Mouse (Mus musculus) erythroblast, embryonic 14.5 days (primary cell): ENCODE data around the gene Ccdc141. TPM values are rescaled to one million over a fixed set of nuclear protein-coding genes. Genes with fewer than 3 reads are reported as not detected.

Experiments
- H3K27me3 ChIP-seq: 2 replicates; pipeline ENCODE4 v1.6.1; 2012; ENCODE audit warnings: inconsistent platforms; ENCODE audit not compliant: control insufficient read depth
- H3K36me3 ChIP-seq: 2 replicates; pipeline ENCODE4 v1.6.1; 2012; ENCODE audit warnings: mild to moderate bottlenecking, inconsistent platforms; ENCODE audit not compliant: control insufficient read depth
- H3K4me1 ChIP-seq: 2 replicates; pipeline ENCODE4 v1.6.1; 2012; ENCODE audit warnings: inconsistent platforms; ENCODE audit not compliant: control insufficient read depth
- H3K4me3 ChIP-seq: replicated peaks from 2 replicates; pipeline ENCODE3; 2012; ENCODE audit warnings: moderate library complexity, mild to moderate bottlenecking, inconsistent platforms
- H3K9me3 ChIP-seq: 2 replicates; pipeline ENCODE4 v1.6.1; 2012; ENCODE audit warnings: low read length, inconsistent platforms, mixed read lengths; ENCODE audit not compliant: control insufficient read depth
- GATA1 ChIP-seq: IDR thresholded peaks from 2 replicates; pipeline ENCODE4 v1.6.1; 2012; ENCODE audit warnings: low read length, inconsistent platforms, mixed read lengths
- TAL1 ChIP-seq: IDR thresholded peaks from 3 replicates; pipeline ENCODE4 v1.6.1; 2012; ENCODE audit warnings: low read length, inconsistent platforms, mixed read lengths
- polyA plus RNA-seq: library from polyadenylated mRNA; stranded (reverse); fragments of >175 nt; gene quantifications from 2 replicates; pipeline ENCODE4 v1.2.3, GENCODE M21; 2012

Gene Ccdc141
- polyA plus RNA-seq, 1 experiment = 0.01 TPM

DNA sequence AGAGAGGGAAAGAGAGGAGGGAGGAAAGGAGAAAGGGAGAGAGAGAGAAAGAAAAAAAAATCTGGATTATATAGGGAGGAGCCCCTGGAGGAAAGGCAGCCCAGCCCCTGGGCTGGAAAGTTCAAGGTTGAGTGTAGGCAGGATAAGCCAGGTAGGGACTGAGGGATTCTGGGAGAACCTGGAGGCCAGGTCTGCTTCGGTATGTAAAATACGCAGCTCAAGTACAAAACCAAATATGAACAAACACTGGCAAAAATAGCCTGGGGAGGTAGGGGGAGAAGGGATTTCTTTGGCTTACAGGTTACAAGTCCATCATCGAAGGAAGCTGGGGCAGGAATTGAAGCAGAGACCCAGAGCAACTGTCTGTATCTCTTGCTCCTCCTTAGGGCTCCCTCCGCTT lies 183.1 kb downstream of the Ccdc141 start:
- no peaks in the 10 kb centered on the region for H3K36me3 ChIP-seq
- H3K4me3 ChIP-seq = no peak overlapping the region
- no peaks in the 10 kb centered on the region for H3K27me3 ChIP-seq
- no peak for TF ChIP-seq GATA1
- no peak for TF ChIP-seq TAL1
- no peaks in the 10 kb centered on the region for H3K9me3 ChIP-seq
- no peaks in the 10 kb centered on the region for H3K4me1 ChIP-seq

DNA sequence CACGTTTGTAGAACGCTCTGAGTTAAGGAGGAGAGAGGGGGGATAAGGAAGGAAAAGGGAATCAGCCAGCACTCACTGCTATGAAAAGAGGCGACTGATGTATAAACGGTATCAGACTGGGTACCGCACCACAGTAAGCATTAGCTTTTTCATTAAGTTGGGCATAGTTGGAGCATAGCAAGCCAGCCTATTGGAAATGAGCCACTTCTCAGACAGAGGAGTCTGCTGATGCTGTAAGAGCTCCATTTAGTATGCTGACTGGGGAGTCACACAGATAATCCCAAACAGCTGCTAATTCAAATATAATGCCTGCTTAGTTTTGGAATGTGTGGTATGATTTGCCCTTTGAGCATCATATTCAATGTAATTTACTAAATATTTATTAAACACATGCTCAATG lies 186.1 kb downstream of the Ccdc141 start:
- H3K9me3 ChIP-seq = no peaks in the 10 kb centered on the region
- H3K4me3 ChIP-seq = no peak overlapping the region
- no peaks in the 10 kb centered on the region for H3K27me3 ChIP-seq
- no peak for TF ChIP-seq TAL1
- no peak for TF ChIP-seq GATA1
- H3K36me3 ChIP-seq = no peaks in the 10 kb centered on the region
- no peaks in the 10 kb centered on the region for H3K4me1 ChIP-seq

DNA sequence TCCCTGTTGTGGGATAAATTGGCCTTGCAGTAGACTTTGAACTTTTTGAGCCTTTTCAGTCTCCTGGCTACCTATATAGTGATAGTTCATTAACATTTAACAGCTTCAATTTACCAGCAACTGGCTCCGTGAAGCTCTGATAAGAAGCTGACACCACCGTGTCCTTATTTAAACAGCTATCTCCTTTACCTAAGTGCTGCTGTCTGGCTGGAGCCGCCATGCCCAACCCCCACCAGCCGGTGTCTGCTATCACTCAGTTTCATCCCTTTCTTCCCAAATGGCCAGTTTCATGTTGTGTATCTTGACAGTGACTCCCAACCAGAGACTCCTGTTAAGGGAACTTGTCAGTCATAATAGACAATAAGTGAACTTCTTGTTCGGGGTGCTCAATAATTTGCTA lies 186.8 kb downstream of the Ccdc141 start:
- Histone ChIP-seq H3K36me3 (no peaks in the 10 kb centered on the region), H3K4me3 (no peak overlapping the region), H3K4me1 (no peaks in the 10 kb centered on the region), H3K9me3 (no peaks in the 10 kb centered on the region), H3K27me3 (no peaks in the 10 kb centered on the region)
- TF ChIP-seq TAL1 (no peak), GATA1 (no peak)

- Histone ChIP-seq H3K27me3 (no peaks in the 10 kb centered on the region), H3K36me3 (no peaks in the 10 kb centered on the region), H3K4me1 (no peaks in the 10 kb centered on the region), H3K9me3 (no peaks in the 10 kb centered on the region), H3K4me3 (no peak within 1 kb of the TSS)
- TF ChIP-seq GATA1 (no peak), TAL1 (no peak)
Observed at GRCm38 (mm10) chr2:76982391-76983145, 187.9 kb downstream of the Ccdc141 start, which contains the start of gene Ttn. Ttn (minus strand) TSS chr2:76982547.

DNA sequence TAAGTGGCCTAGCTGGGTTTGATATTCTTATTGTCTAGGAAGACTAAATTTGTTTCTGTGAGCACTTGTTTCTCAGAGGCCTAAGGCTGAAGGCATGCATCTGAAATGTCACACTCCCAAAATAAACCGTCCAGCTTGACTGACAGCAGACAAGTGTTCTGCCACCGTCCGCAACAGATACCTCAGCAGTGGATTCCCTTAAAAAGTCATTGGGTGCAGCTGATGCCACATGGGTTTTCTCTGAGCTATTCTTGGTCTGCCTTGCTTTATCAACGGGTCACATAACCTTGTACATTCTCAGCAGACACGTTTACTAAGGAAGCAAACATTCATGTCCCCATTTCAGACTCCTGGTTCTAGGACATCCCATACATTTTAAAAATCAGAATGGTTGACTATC lies 188.7 kb downstream of the Ccdc141 start:
- H3K4me3 ChIP-seq = no peak overlapping the region

GRCm38 (mm10) chr2:76980146-76980545 lies 190.3 kb downstream of the Ccdc141 start:
- no peaks in the 10 kb centered on the region for H3K36me3 ChIP-seq
- no peak for TF ChIP-seq TAL1
- no peak for TF ChIP-seq GATA1
- H3K4me3 ChIP-seq = no peak overlapping the region
- no peaks in the 10 kb centered on the region for H3K27me3 ChIP-seq
- no peaks in the 10 kb centered on the region for H3K9me3 ChIP-seq
- no peaks in the 10 kb centered on the region for H3K4me1 ChIP-seq

More for the DNA sequence above, 188.7 kb downstream of the Ccdc141 start:
- Histone ChIP-seq H3K9me3 (no peaks in the 10 kb centered on the region), H3K4me1 (no peaks in the 10 kb centered on the region), H3K27me3 (no peaks in the 10 kb centered on the region), H3K36me3 (no peaks in the 10 kb centered on the region)
- TF ChIP-seq GATA1 (no peak), TAL1 (no peak)

DNA sequence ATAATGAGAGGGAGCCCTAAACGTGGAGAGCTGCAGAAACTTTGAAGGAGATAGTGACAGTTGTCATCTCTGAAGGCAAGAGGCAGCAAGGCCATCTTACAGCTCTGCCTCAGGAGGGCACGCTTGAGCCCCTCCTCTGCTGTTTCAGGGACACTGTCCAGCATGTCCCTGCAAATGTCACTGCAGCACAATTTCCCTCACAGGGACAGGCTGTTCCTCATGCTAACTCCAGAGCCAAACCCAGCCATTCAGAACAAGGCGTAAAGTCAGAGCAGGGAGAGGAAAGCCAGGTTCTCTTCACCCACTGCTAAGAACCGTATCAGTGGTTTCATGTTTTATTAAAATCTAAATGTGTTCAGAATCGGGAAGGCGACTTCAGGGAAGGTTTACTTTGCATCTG lies 192.8 kb downstream of the Ccdc141 start:
- Histone ChIP-seq H3K9me3 (no peaks in the 10 kb centered on the region), H3K4me1 (no peaks in the 10 kb centered on the region), H3K4me3 (no peak overlapping the region), H3K27me3 (no peaks in the 10 kb centered on the region), H3K36me3 (no peaks in the 10 kb centered on the region)
- TF ChIP-seq TAL1 (no peak), GATA1 (no peak)

GRCm38 (mm10) chr2:76972051-76972450 lies 198.4 kb downstream of the Ccdc141 start:
- H3K9me3 ChIP-seq = no peaks in the 10 kb centered on the region
- H3K36me3 ChIP-seq = no peaks in the 10 kb centered on the region
- no peaks in the 10 kb centered on the region for H3K4me1 ChIP-seq
- no peak overlapping the region for H3K4me3 ChIP-seq
- no peaks in the 10 kb centered on the region for H3K27me3 ChIP-seq
- no peak for TF ChIP-seq TAL1
- no peak for TF ChIP-seq GATA1

DNA sequence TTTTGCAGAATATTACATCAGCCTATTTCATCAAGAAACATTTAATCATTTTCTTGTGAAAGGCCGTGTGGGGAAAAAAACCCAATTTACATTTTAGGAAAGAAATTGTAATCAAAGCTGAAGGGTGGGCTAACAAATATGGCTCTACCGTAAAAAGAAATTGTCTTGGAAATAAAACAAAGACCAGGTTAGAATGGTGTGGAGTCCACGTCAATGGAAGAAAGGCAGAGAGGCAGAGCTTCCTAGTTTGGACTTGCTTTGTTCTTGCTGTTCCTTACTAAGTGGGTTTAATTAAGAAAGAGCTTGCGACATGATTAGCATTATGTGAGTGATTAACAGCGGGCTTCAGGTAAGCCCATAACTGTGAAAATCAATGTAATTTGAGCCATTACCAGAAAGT lies 199.4 kb downstream of the Ccdc141 start:
- Histone ChIP-seq H3K4me1 (no peaks in the 10 kb centered on the region), H3K27me3 (no peaks in the 10 kb centered on the region), H3K4me3 (no peak overlapping the region), H3K36me3 (no peaks in the 10 kb centered on the region), H3K9me3 (no peaks in the 10 kb centered on the region)
- TF ChIP-seq TAL1 (no peak), GATA1 (no peak)

DNA sequence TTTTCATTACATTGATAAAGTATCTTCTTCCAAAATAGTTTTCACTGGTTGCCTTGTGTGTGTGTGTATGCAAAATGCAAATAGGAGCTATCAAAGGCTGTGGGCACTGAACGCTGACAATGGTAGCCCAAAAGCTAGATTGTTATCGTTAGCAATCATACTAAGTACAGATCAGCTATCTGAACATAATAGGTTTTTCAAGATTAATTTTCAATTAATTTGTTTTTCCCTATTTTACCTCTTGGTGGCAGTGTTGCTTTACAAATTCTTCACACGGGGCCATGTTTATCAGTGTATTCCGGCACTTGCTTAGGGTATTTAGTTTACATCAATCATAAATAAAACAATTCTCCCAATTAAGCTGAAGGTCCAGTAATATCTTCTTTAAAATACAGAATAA lies 199.8 kb downstream of the Ccdc141 start:
- H3K27me3 ChIP-seq = no peaks in the 10 kb centered on the region
- no peaks in the 10 kb centered on the region for H3K36me3 ChIP-seq
- H3K4me3 ChIP-seq = no peak overlapping the region
- no peaks in the 10 kb centered on the region for H3K9me3 ChIP-seq
- TF ChIP-seq TAL1 = no peak
- TF ChIP-seq GATA1 = no peak
- no peaks in the 10 kb centered on the region for H3K4me1 ChIP-seq
